Mouse (Mus musculus): ENCODE measurements around the gene Olfr597. TPM values are rescaled to one million over a fixed set of nuclear protein-coding genes. Genes with fewer than 3 reads are reported as not detected.
"Not testable (repeated sequence)": the region's sequence is repeated elsewhere in the genome, so short reads cannot be mapped to it uniquely, and the experiment has no call there.

The Olfr597 gene
- polyA plus RNA-seq (2016; fragmentation: Nextera tagmentation; extraction: Ambion mirVana) = not detected in 2 replicates

DNA sequence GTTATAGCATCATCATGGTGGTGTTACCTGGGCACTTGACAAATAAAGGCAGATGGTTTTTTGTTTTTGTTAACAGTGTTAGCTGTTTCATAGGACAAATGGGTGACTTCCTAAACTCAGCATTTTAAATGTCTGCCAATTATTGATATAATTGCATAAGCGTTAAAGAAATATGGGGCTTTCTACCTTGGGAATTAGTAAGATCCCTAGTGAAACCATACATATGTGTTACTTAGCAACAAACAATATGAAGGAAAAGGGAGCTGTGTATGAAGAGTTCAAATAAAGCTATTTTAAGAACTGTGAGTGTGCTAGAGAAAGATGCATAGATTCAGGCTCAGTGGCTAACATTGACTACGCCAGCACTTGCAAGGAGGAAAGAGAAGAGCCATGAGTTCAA is at the start of gene Olfr597:
Gene Olfr597, plus strand, starts transcription at position 301 of the 400 bp plus-strand sequence.
- not testable (repeated sequence) for H3K36me3 ChIP-seq; H3K9me3 ChIP-seq (replicated peaks); ATAC-seq; H3K27ac ChIP-seq; H3K4me1 ChIP-seq; H3K4me2 ChIP-seq; H3K9ac ChIP-seq; H3K4me3 ChIP-seq; H3K27me3 ChIP-seq (replicated peaks)
- 72% methylated on average over 2 of the region's 2 CpGs for WGBS (ENCODE audit: insufficient replicate concordance)

- H3K27me3 ChIP-seq (replicated peaks); H3K4me3 ChIP-seq; H3K27ac ChIP-seq; H3K4me1 ChIP-seq; H3K9me3 ChIP-seq (replicated peaks); H3K9ac ChIP-seq; H3K4me2 ChIP-seq; ATAC-seq; H3K36me3 ChIP-seq: not testable (repeated sequence)
- 71% methylated on average over 2 of the region's 2 CpGs for WGBS (ENCODE audit: insufficient replicate concordance)
Measured at GRCm38 (mm10) chr7:103305348-103305747, 10.8 kb upstream of the Olfr597 start, which contains the start of gene Olfr596. Gene Olfr596, plus strand, starts transcription at chr7:103305648.

DNA sequence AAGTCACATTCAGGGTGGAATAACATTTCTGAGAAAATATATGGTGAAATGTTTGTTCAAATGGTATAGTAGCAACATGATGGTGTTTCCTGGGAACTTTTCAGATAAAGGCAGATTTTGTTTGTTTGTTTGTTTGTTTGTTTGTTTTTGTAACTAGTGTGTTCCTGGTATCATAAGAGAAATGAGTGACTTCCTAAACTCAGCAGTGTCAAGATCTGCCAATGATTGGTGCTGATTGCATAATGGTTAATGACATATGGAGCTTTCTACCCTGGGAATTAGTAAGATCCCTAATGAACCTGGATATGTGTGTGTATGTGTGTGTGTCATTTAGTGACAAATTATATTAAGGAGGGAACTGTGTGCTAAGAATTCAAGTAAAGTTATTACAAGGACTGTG is 7.2 kb downstream of the Olfr597 start, which contains the start of gene Olfr598:
Gene Olfr598, plus strand, starts transcription at position 301 of the 400 bp plus-strand sequence.
- no peak for ATAC-seq
- Histone ChIP-seq H3K27ac (no peak within 1 kb of the TSS), H3K27me3 (replicated peaks) (no peaks in the 10 kb centered on the region), H3K4me3 (no peak within 1 kb of the TSS), H3K9me3 (replicated peaks) (no peaks in the 10 kb centered on the region), H3K9ac (no peak within 1 kb of the TSS), H3K4me1 (no peaks in the 10 kb centered on the region), H3K4me2 (no peak within 1 kb of the TSS), H3K36me3 (no peaks in the 10 kb centered on the region)

DNA sequence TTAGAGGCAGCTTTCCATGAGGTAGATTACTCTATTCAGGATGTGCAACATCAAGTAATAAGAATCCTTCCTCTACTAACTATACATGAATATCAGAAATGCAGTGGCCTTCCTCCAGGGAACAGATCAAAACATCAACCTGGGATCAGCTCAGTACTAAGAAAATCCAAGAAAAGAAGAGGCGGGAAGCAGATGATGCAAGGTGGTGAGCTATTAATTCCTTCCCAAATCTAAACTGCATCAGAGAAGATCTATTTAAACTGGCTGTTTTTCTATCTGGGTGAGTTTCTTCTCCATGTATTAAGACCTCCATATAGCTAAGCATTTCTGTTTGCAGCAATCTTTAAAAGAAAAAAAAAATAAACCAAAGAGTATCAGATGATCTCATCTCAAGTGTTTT is 19.5 kb downstream of the Olfr597 start, which contains the start of gene Olfr599:
Gene Olfr599, plus strand, starts transcription at position 301 of the 400 bp plus-strand sequence.
- Histone ChIP-seq H3K4me3 (no peak within 1 kb of the TSS), H3K9me3 (replicated peaks) (no peaks in the 10 kb centered on the region), H3K36me3 (no peaks in the 10 kb centered on the region), H3K27ac (no peak within 1 kb of the TSS), H3K9ac (no peak within 1 kb of the TSS), H3K4me2 (no peak within 1 kb of the TSS), H3K27me3 (replicated peaks) (no peaks in the 10 kb centered on the region), H3K4me1 (no peaks in the 10 kb centered on the region)
- 65% methylated on average over 1 of the region's 1 CpGs for WGBS (ENCODE audit: insufficient replicate concordance)
- ATAC-seq = no peak

DNA sequence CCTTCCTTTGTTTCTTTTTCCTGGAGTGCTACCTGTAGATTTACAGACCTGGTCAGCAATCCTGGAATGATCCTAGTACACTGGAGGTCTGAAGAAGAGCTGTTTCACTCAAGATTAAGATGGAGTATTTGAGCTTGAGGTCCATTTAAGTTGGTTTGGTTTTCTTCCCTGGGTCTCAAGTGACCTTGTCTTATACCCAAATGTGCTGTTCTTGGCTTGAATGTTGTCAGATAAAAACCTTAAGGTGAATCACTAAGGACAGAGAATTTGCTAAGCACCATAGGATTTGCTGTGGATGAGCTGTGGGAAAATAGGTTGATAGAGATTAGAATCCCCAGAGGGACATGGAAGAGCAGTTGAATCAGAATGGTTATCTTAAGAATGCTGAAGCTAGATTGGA is 33.5 kb downstream of the Olfr597 start, which contains the start of gene Olfr600:
Gene Olfr600, minus strand, starts transcription at position 101 of the 400 bp plus-strand sequence.
- Histone ChIP-seq H3K9ac (no peak within 1 kb of the TSS), H3K9me3 (replicated peaks) (no peaks in the 10 kb centered on the region), H3K36me3 (no peaks in the 10 kb centered on the region), H3K27ac (no peak within 1 kb of the TSS), H3K4me2 (no peak within 1 kb of the TSS), H3K27me3 (replicated peaks) (no peaks in the 10 kb centered on the region), H3K4me1 (no peaks in the 10 kb centered on the region), H3K4me3 (no peak within 1 kb of the TSS)
- ATAC-seq = no peak

DNA sequence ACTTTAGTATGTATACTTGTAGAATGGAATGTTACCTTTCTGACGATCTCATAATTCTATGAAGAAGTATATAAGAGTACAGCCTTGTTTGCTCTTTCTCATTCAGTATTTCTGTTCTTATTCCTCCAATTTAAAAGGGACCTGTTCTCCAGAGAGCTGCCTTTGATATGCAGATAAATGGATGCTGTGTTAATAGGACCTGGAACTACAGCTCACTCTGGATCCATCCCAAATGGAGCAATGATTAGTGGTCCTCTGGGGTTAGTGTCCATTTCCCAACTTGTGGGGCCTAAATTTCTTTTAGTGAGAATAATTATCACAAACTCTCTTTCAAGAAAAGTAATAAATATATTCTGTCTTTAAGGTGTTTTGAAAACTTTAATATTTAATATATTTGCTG is 46.4 kb downstream of the Olfr597 start, which contains the start of gene Olfr601:
Gene Olfr601, minus strand, starts transcription at position 101 of the 400 bp plus-strand sequence.
- Histone ChIP-seq H3K27ac (no peak within 1 kb of the TSS), H3K9me3 (replicated peaks) (no peaks in the 10 kb centered on the region), H3K4me2 (no peak within 1 kb of the TSS), H3K36me3 (no peaks in the 10 kb centered on the region), H3K4me1 (no peaks in the 10 kb centered on the region), H3K27me3 (replicated peaks) (no peaks in the 10 kb centered on the region), H3K9ac (no peak within 1 kb of the TSS), H3K4me3 (no peak within 1 kb of the TSS)
- ATAC-seq = no peak
- WGBS (ENCODE audit: insufficient replicate concordance) = 63% methylated on average over 1 of the region's 1 CpGs

Small RNA genes within 50 kb of the gene (microRNA-seq; reads per million reads assigned to microRNA genes)
- not detected for gene Gm23550

Other genes with a start within 250 kb of the Olfr597 start
- gene Olfr584, start 234.4 kb upstream of the Olfr597 start, polyA plus RNA-seq (2016; fragmentation: Nextera tagmentation; extraction: Ambion mirVana) = not detected in 2 replicates
- gene Olfr585, start 218.6 kb upstream of the Olfr597 start, polyA plus RNA-seq (2016; fragmentation: Nextera tagmentation; extraction: Ambion mirVana) = not detected in 2 replicates
- not detected in 2 replicates for gene Olfr586, start 190.7 kb upstream of the Olfr597 start, polyA plus RNA-seq (2016; fragmentation: Nextera tagmentation; extraction: Ambion mirVana)
- gene Olfr588-ps1, start 175.4 kb upstream of the Olfr597 start, polyA plus RNA-seq (2016; fragmentation: Nextera tagmentation; extraction: Ambion mirVana) = not detected in 2 replicates
- gene Olfr589, start 160.0 kb upstream of the Olfr597 start, polyA plus RNA-seq (2016; fragmentation: Nextera tagmentation; extraction: Ambion mirVana) = not detected in 2 replicates
- not detected in 2 replicates for gene Olfr591, start 138.0 kb upstream of the Olfr597 start, polyA plus RNA-seq (2016; fragmentation: Nextera tagmentation; extraction: Ambion mirVana)
- not detected in 2 replicates for gene Olfr592, start 131.5 kb upstream of the Olfr597 start, polyA plus RNA-seq (2016; fragmentation: Nextera tagmentation; extraction: Ambion mirVana)
- not detected in 2 replicates for gene Olfr593, start 104.5 kb upstream of the Olfr597 start, polyA plus RNA-seq (2016; fragmentation: Nextera tagmentation; extraction: Ambion mirVana)
- not detected in 2 replicates for gene Olfr594, start 99.3 kb upstream of the Olfr597 start, polyA plus RNA-seq (2016; fragmentation: Nextera tagmentation; extraction: Ambion mirVana)
- gene Usp17ld, start 63.8 kb upstream of the Olfr597 start, polyA plus RNA-seq (2016; fragmentation: Nextera tagmentation; extraction: Ambion mirVana) = not detected in 2 replicates
- gene Olfr596, start 10.7 kb upstream of the Olfr597 start, polyA plus RNA-seq (2016; fragmentation: Nextera tagmentation; extraction: Ambion mirVana) = not detected in 2 replicates
- gene Olfr598, start 7.3 kb downstream of the Olfr597 start, polyA plus RNA-seq (2016; fragmentation: Nextera tagmentation; extraction: Ambion mirVana) = not detected in 2 replicates
- not detected in 2 replicates for gene Olfr599, start 19.6 kb downstream of the Olfr597 start, polyA plus RNA-seq (2016; fragmentation: Nextera tagmentation; extraction: Ambion mirVana)
- gene Olfr600, start 33.4 kb downstream of the Olfr597 start, polyA plus RNA-seq (2016; fragmentation: Nextera tagmentation; extraction: Ambion mirVana) = not detected in 2 replicates
- gene Olfr601, start 46.3 kb downstream of the Olfr597 start, polyA plus RNA-seq (2016; fragmentation: Nextera tagmentation; extraction: Ambion mirVana) = not detected in 2 replicates
- gene Olfr603, start 69.9 kb downstream of the Olfr597 start, polyA plus RNA-seq (2016; fragmentation: Nextera tagmentation; extraction: Ambion mirVana) = not detected in 2 replicates
- gene Usp17lc, start 98.8 kb downstream of the Olfr597 start, polyA plus RNA-seq (2016; fragmentation: Nextera tagmentation; extraction: Ambion mirVana) = not detected in 2 replicates
- gene Olfr605, start 129.1 kb downstream of the Olfr597 start, polyA plus RNA-seq (2016; fragmentation: Nextera tagmentation; extraction: Ambion mirVana) = not detected in 2 replicates
- not detected in 2 replicates for gene Olfr606, start 132.7 kb downstream of the Olfr597 start, polyA plus RNA-seq (2016; fragmentation: Nextera tagmentation; extraction: Ambion mirVana)
- gene Olfr607, start 147.8 kb downstream of the Olfr597 start, polyA plus RNA-seq (2016; fragmentation: Nextera tagmentation; extraction: Ambion mirVana) = not detected in 2 replicates
- gene Olfr608, start 153.6 kb downstream of the Olfr597 start, polyA plus RNA-seq (2016; fragmentation: Nextera tagmentation; extraction: Ambion mirVana) = not detected in 2 replicates
- not detected in 2 replicates for gene Olfr609, start 181.7 kb downstream of the Olfr597 start, polyA plus RNA-seq (2016; fragmentation: Nextera tagmentation; extraction: Ambion mirVana)
- gene Olfr610, start 195.8 kb downstream of the Olfr597 start, polyA plus RNA-seq (2016; fragmentation: Nextera tagmentation; extraction: Ambion mirVana) = not detected in 2 replicates
- gene Olfr611, start 204.5 kb downstream of the Olfr597 start, polyA plus RNA-seq (2016; fragmentation: Nextera tagmentation; extraction: Ambion mirVana) = not detected in 2 replicates
- not detected in 2 replicates for gene Olfr612, start 226.4 kb downstream of the Olfr597 start, polyA plus RNA-seq (2016; fragmentation: Nextera tagmentation; extraction: Ambion mirVana)
- not detected in 2 replicates for gene Olfr613, start 231.8 kb downstream of the Olfr597 start, polyA plus RNA-seq (2016; fragmentation: Nextera tagmentation; extraction: Ambion mirVana)
- gene Olfr615, start 239.8 kb downstream of the Olfr597 start, polyA plus RNA-seq (2016; fragmentation: Nextera tagmentation; extraction: Ambion mirVana) = not detected in 2 replicates

All from liver, embryonic 12.5 days (tissue).